Mouse (Mus musculus) hematopoietic multipotent progenitor cell, adult 10-12 weeks (in vitro differentiated cells): ENCODE results near the gene 2410002F23Rik. TPM values are rescaled to one million over a fixed set of nuclear protein-coding genes. Genes with fewer than 3 reads are reported as not detected.

Experiments used
- polyA plus RNA-seq: library from polyadenylated mRNA; stranded (reverse); fragments of >175 nt; gene quantifications from 2 replicates; pipeline ENCODE4 v1.2.3, GENCODE M21; 2012; ENCODE audit warnings: low replicate concordance

2410002F23Rik gene
- polyA plus RNA-seq, result 155 and 164 TPM in 2 replicates

GRCm38 (mm10) chr7:44246055-44246983 is at the start of gene 2410002F23Rik, which contains the start of gene 1700028J19Rik:
TSS of gene 2410002F23Rik (plus strand) at chr7:44246722.
TSS of gene 1700028J19Rik (minus strand) at chr7:44246695.

GRCm38 (mm10) chr7:44197891-44198290 is 48.6 kb upstream of the 2410002F23Rik start, which contains the start of gene Klk1b3:
TSS of gene Klk1b3 (plus strand) at chr7:44198191.

GRCm38 (mm10) chr7:44207135-44207534 is 39.4 kb upstream of the 2410002F23Rik start, which contains the start of gene Klk1b4:
TSS of gene Klk1b4 (plus strand) at chr7:44207435.

GRCm38 (mm10) chr7:44215645-44216044 is 30.9 kb upstream of the 2410002F23Rik start, which contains the start of gene Klk1b5:
TSS of gene Klk1b5 (plus strand) at chr7:44215945.

GRCm38 (mm10) chr7:44225076-44225475 is 21.4 kb upstream of the 2410002F23Rik start, which contains the start of gene Klk1:
TSS of gene Klk1 (plus strand) at chr7:44225360.

GRCm38 (mm10) chr7:44235909-44236308 is 10.6 kb upstream of the 2410002F23Rik start, which contains the start of gene Gm36864:
TSS of gene Gm36864 (plus strand) at chr7:44236177.

GRCm38 (mm10) chr7:44257278-44257677 is 10.8 kb downstream of the 2410002F23Rik start, which contains the start of gene Acp4:
TSS of gene Acp4 (minus strand) at chr7:44257378.

GRCm38 (mm10) chr7:44261147-44261546 is 14.6 kb downstream of the 2410002F23Rik start, which contains the start of gene Gm15517:
TSS of gene Gm15517 (plus strand) at chr7:44261447.

Other genes with a start within 250 kb of the 2410002F23Rik start
- not detected in 2 replicates for gene Klk1b26, start 234.6 kb upstream of the 2410002F23Rik start, polyA plus RNA-seq
- gene Klk1b27, start 194.4 kb upstream of the 2410002F23Rik start, polyA plus RNA-seq, result 3.6 and 5.5 TPM in 2 replicates
- not detected in 2 replicates for gene Klk1b21, start 144.4 kb upstream of the 2410002F23Rik start, polyA plus RNA-seq
- gene Klk1b22, start 134.0 kb upstream of the 2410002F23Rik start, polyA plus RNA-seq, result not detected in 2 replicates
- gene Klk1b16, start 110.0 kb upstream of the 2410002F23Rik start, polyA plus RNA-seq, result not detected in 2 replicates
- not detected in 2 replicates for gene Klk1b24, start 58.5 kb upstream of the 2410002F23Rik start, polyA plus RNA-seq
- gene Klk1b3, start 48.5 kb upstream of the 2410002F23Rik start, polyA plus RNA-seq, result not detected in 2 replicates
- gene Klk1b4, start 39.3 kb upstream of the 2410002F23Rik start, polyA plus RNA-seq, result not detected in 2 replicates
- gene Klk1b5, start 30.8 kb upstream of the 2410002F23Rik start, polyA plus RNA-seq, result not detected in 2 replicates
- 16.7 and 28.0 TPM in 2 replicates for gene Klk1, start 21.4 kb upstream of the 2410002F23Rik start, polyA plus RNA-seq
- gene Gm36864, start 10.5 kb upstream of the 2410002F23Rik start, polyA plus RNA-seq, result not detected in 2 replicates
- 0.10 TPM in 1 of 2 replicates, not detected in the other for gene 1700028J19Rik, start within 50 bp of the 2410002F23Rik start, polyA plus RNA-seq
- not detected in 2 replicates for gene Acp4, start 10.7 kb downstream of the 2410002F23Rik start, polyA plus RNA-seq
- not detected in 2 replicates for gene Gm15517, start 14.7 kb downstream of the 2410002F23Rik start, polyA plus RNA-seq
- 1.6 and 1.7 TPM in 2 replicates for gene Clec11a, start 60.2 kb downstream of the 2410002F23Rik start, polyA plus RNA-seq
- gene Shank1, start 63.5 kb downstream of the 2410002F23Rik start, polyA plus RNA-seq, result 36.0 and 52.3 TPM in 2 replicates
- 0.90 and 1.6 TPM in 2 replicates for gene Syt3, start 137.4 kb downstream of the 2410002F23Rik start, polyA plus RNA-seq
- gene 1700008O03Rik, start 139.1 kb downstream of the 2410002F23Rik start, polyA plus RNA-seq, result 0.36 and 0.40 TPM in 2 replicates
- not detected in 2 replicates for gene Lrrc4b, start 182.3 kb downstream of the 2410002F23Rik start, polyA plus RNA-seq
- gene Aspdh, start 218.7 kb downstream of the 2410002F23Rik start, polyA plus RNA-seq, result not detected in 2 replicates
- gene Josd2, start 221.3 kb downstream of the 2410002F23Rik start, polyA plus RNA-seq, result 245 and 532 TPM in 2 replicates
- 279 and 432 TPM in 2 replicates for gene Emc10, start 249.8 kb downstream of the 2410002F23Rik start, polyA plus RNA-seq
- 18.2 and 39.1 TPM in 2 replicates for gene Fam71e1, start 249.9 kb downstream of the 2410002F23Rik start, polyA plus RNA-seq